Mouse (Mus musculus) ES-E14 (cell line): ENCODE data around the gene Tsfm. TPM values are rescaled to one million over a fixed set of nuclear protein-coding genes. Genes with fewer than 3 reads are reported as not detected.

Experiments
- DNase-seq: peaks from one replicate; pipeline ENCODE4 v3.0.0-alpha.2; 2013; ENCODE audit warnings: low read depth, low spot score
- H3K27ac ChIP-seq: 2 replicates; pipeline ENCODE4 v1.5.1; 2012; ENCODE audit warnings: low read depth, mild to moderate bottlenecking, low read length, moderate library complexity, mixed read lengths; ENCODE audit not compliant: poor library complexity, insufficient read depth, severe bottlenecking
- H3K36me3 ChIP-seq: 2 replicates; pipeline ENCODE4 v1.6.1; 2012; ENCODE audit warnings: mild to moderate bottlenecking, low read length, moderate library complexity, mixed read lengths; ENCODE audit not compliant: control insufficient read depth, poor library complexity, insufficient read depth, severe bottlenecking
- H3K4me1 ChIP-seq, 2 experiments: fragments of 150-350 bp in 1 of 2; sonication (generic) in 1 of 2; 2 replicates each; pipeline ENCODE4 v1.6.1; 2012; ENCODE audit warnings: low read length in 2 of 2, mild to moderate bottlenecking in 1 of 2, mixed read lengths in 1 of 2; ENCODE audit not compliant: control insufficient read depth in 2 of 2, insufficient read depth in 2 of 2, poor library complexity in 1 of 2
- H3K4me3 ChIP-seq, 2 experiments: fragments of 150-350 bp in 1 of 2; sonication (generic) in 1 of 2; 2 replicates each; pipeline ENCODE4 v1.5.1; 2012; ENCODE audit warnings: low read length in 2 of 2, low read depth in 1 of 2, mild to moderate bottlenecking in 1 of 2, mixed read lengths in 1 of 2; ENCODE audit not compliant: insufficient read depth in 1 of 2, poor library complexity in 1 of 2, severe bottlenecking in 1 of 2
- H3K9ac ChIP-seq: 2 replicates; pipeline ENCODE4 v1.6.1; 2012; ENCODE audit warnings: low read depth, mild to moderate bottlenecking, low read length, mixed read lengths; ENCODE audit not compliant: poor library complexity, insufficient read depth, severe bottlenecking
- H3K9me3 ChIP-seq: fragments of 150-350 bp; sonication (generic); 2 replicates; pipeline ENCODE4 v1.6.1; 2012; ENCODE audit warnings: low read depth, mild to moderate bottlenecking, low read length; ENCODE audit not compliant: control insufficient read depth, insufficient read depth
- CHD2 ChIP-seq: IDR thresholded peaks from 2 replicates; pipeline ENCODE4 v1.6.1; 2014; ENCODE audit warnings: mild to moderate bottlenecking, low read depth, low read length, inconsistent platforms
- HCFC1 ChIP-seq: IDR thresholded peaks from 2 replicates; pipeline ENCODE4 v1.6.1; 2012; ENCODE audit warnings: low read length, inconsistent platforms, borderline replicate concordance; ENCODE audit not compliant: insufficient read depth
- MAFK ChIP-seq: IDR thresholded peaks from 2 replicates; pipeline ENCODE4 v1.6.1; 2014; ENCODE audit warnings: mild to moderate bottlenecking, low read depth, low read length, inconsistent platforms; ENCODE audit not compliant: insufficient read depth
- ZC3H11A ChIP-seq: IDR thresholded peaks from 2 replicates; pipeline ENCODE4 v1.6.1; 2012; ENCODE audit warnings: low read depth, mild to moderate bottlenecking, inconsistent platforms, low read length, borderline replicate concordance
- ZNF384 ChIP-seq: IDR thresholded peaks from 2 replicates; pipeline ENCODE4 v1.6.1; 2012; ENCODE audit warnings: low read depth, low read length, inconsistent platforms
- in situ Hi-C, 2 experiments: fragments of 600-800 bp; cut with MboI; formaldehyde crosslinking; loops; one replicate each; pipeline ENCODE4 v1.15.1; 2025; ENCODE audit warnings: low sequenced_read_pairs in 2 of 2, inconsistent platforms in 1 of 2; ENCODE audit not compliant: unreplicated experiment in 2 of 2
- total RNA-seq: library from RNA; depleted of rRNA; stranded (reverse); fragments of 300-350 nt; gene quantifications from 2 replicates; pipeline ENCODE4 v1.2.3, GENCODE M21; 2012

Gene Tsfm
- total RNA-seq, 1 experiment = 60.9 TPM

GRCm38 (mm10) chr10:127033301-127033741 lies 2.7 kb upstream of the Tsfm start:
- in situ Hi-C loops = no loop called here

GRCm38 (mm10) chr10:127018422-127018821 lies 12.2 kb downstream of the Tsfm start:
- peaks cover 0 to 4% of the 10 kb centered on the region in 2 experiments; a peak in 1 of 4 replicates for H3K4me1 ChIP-seq
- peaks cover 12% of the 10 kb centered on the region for H3K36me3 ChIP-seq
- no peaks in the 10 kb centered on the region for H3K9me3 ChIP-seq
- TF ChIP-seq MAFK (no peak), ZNF384 (no peak), CHD2 (no peak), ZC3H11A (no peak), HCFC1 (no peak)
- H3K27ac ChIP-seq = no peak overlapping the region
- H3K9ac ChIP-seq = no peak overlapping the region
- DNase-seq = no peak
- in situ Hi-C loops = no loop called here
- no peak overlapping the region for H3K4me3 ChIP-seq

More at GRCm38 (mm10) chr10:127033301-127033741, 2.7 kb upstream of the Tsfm start:
- Histone ChIP-seq H3K27ac (no peak overlapping the region), H3K4me3 (no peak overlapping the region; a peak in 1 of 4 replicates), H3K36me3 (peaks cover 7% of the 10 kb centered on the region), H3K9ac (no peak overlapping the region), H3K9me3 (no peaks in the 10 kb centered on the region), H3K4me1 (peaks cover 3 to 15% of the 10 kb centered on the region in 2 experiments; a peak in 3 of 4 replicates)
- no peak for DNase-seq
- TF ChIP-seq CHD2 (no peak), HCFC1 (no peak), ZC3H11A (no peak), ZNF384 (no peak), MAFK (no peak)

- no peak for DNase-seq
- no peak overlapping the region for H3K4me3 ChIP-seq
- H3K27ac ChIP-seq = no peak overlapping the region
- TF ChIP-seq CHD2 (no peak), HCFC1 (no peak), ZC3H11A (no peak), ZNF384 (no peak), MAFK (no peak)
- no peaks in the 10 kb centered on the region for H3K9me3 ChIP-seq
- H3K9ac ChIP-seq = no peak overlapping the region
- peaks cover 0 to 4% of the 10 kb centered on the region in 2 experiments; a peak in 1 of 4 replicates for H3K4me1 ChIP-seq
- in situ Hi-C loops = no loop called here
- H3K36me3 ChIP-seq = peaks cover 3% of the 10 kb centered on the region; the same call in 1 of the 2 replicates
Observed at GRCm38 (mm10) chr10:127017071-127017470, 13.6 kb downstream of the Tsfm start.

GRCm38 (mm10) chr10:127016488-127016887 lies 14.2 kb downstream of the Tsfm start:
- no peak for DNase-seq
- no peaks in the 10 kb centered on the region for H3K36me3 ChIP-seq
- H3K9me3 ChIP-seq = no peaks in the 10 kb centered on the region
- H3K4me1 ChIP-seq = peaks cover 0 to 3% of the 10 kb centered on the region in 2 experiments; a peak in 1 of 4 replicates
- TF ChIP-seq ZNF384 (no peak), ZC3H11A (no peak), MAFK (no peak), HCFC1 (no peak), CHD2 (no peak)
- no peak overlapping the region for H3K4me3 ChIP-seq
- H3K9ac ChIP-seq = no peak overlapping the region
- in situ Hi-C loops = no loop called here
- H3K27ac ChIP-seq = no peak overlapping the region

- in situ Hi-C loops = no loop called here
- no peak overlapping the region for H3K27ac ChIP-seq
- no peak overlapping the region for H3K9ac ChIP-seq
- H3K9me3 ChIP-seq = no peaks in the 10 kb centered on the region
- no peak overlapping the region for H3K4me3 ChIP-seq
- TF ChIP-seq CHD2 = no peak
- TF ChIP-seq ZNF384 = no peak
- no peak for TF ChIP-seq MAFK
- no peaks in the 10 kb centered on the region for H3K4me1 ChIP-seq
- H3K36me3 ChIP-seq = no peaks in the 10 kb centered on the region
- DNase-seq = no peak
Observed at GRCm38 (mm10) chr10:127003806-127004205, 26.8 kb downstream of the Tsfm start.
